Comparison of ENCODE assay signal across 12 mouse cellular contexts in genomic region chr19:28394826-28395583, GRCm38 (mm10).
DNase-seq lines count a peak whose midpoint lies in the region; ATAC-seq and TF ChIP-seq lines count a peak whose summit lies in the region.
"Had no signal": no experiment of that assay in that cellular context is flagged by ENCODE, and none has a peak within 500 bp of the region (broad histone marks: within the 10 kb centered on the region; RNA-seq: fewer than 3 reads in every experiment).

No protein-coding gene starts in this region.

- TF ChIP-seq CTCF in hindbrain, postnatal 0 days (IDR thresholded peaks at IDR 0.05; ENCODE audit: low read depth) = no peak

- H3K36me3 ChIP-seq in heart, embryonic 16.5 days (ENCODE audit: control insufficient read depth, insufficient read depth) = no peaks in the 10 kb centered on the region
- no peaks in the 10 kb centered on the region for H3K36me3 ChIP-seq in forebrain, embryonic 11.5 days (ENCODE audit: control insufficient read depth, insufficient read depth, low read length)
- H3K36me3 ChIP-seq in hindbrain, postnatal 0 days (ENCODE audit: insufficient read depth, low read length) = no peaks in the 10 kb centered on the region
- H3K36me3 ChIP-seq in midbrain, embryonic 15.5 days (replicated peaks) = no peaks in the 10 kb centered on the region

- DNase-seq in heart, adult 8-10 months (ENCODE audit: low spot score) = no peak
- DNase-seq in forebrain, embryonic 11.5 days (ENCODE audit: low spot score) = no peak
- DNase-seq in hindbrain, postnatal 0 days (ENCODE audit: low spot score) = peak; percentile 36
- DNase-seq in left cerebral cortex, postnatal 36 days (ENCODE audit: low spot score in 2 of 2) = no peak
- DNase-seq in urinary bladder, postnatal 36 days (ENCODE audit: low spot score in 2 of 2) = no peak
- DNase-seq in cerebellum, postnatal 36 days = no peak
- DNase-seq: heart, postnatal 4 days; liver, postnatal 0 days; right cerebral cortex, postnatal 25 days; thymus, adult 2 months had no signal

- intact Hi-C loops in left cerebral cortex, postnatal 36 days (cut with DNase I) = loop anchor here (10.0 kb wide), 2 partner anchors 230 to 330 kb away; no protein-coding TSS in a partner anchor

- H3K9ac ChIP-seq in heart, embryonic 16.5 days (ENCODE audit: low read length) = no peak overlapping the region
- H3K9ac ChIP-seq in forebrain, embryonic 11.5 days (ENCODE audit: low read length) = no peak overlapping the region
- H3K9ac ChIP-seq in hindbrain, postnatal 0 days (replicated peaks; ENCODE audit: low read length) = no peak overlapping the region
- 0 out of 2 replicates have a peak overlapping the region, but pooled peaks have one; percentile 6 for H3K9ac ChIP-seq in midbrain, embryonic 15.5 days
- H3K9ac ChIP-seq: liver, postnatal 0 days had no signal

- H3K4me1 ChIP-seq in heart, embryonic 16.5 days (ENCODE audit: control insufficient read depth, insufficient read depth, low read length) = no peaks in the 10 kb centered on the region
- peaks cover 3% of the 10 kb centered on the region; the same call in 1 of the 2 replicates for H3K4me1 ChIP-seq in forebrain, embryonic 11.5 days (replicated peaks; ENCODE audit: control insufficient read depth, insufficient read depth, low read length)
- peaks cover 8% of the 10 kb centered on the region; the same call in 1 of the 2 replicates for H3K4me1 ChIP-seq in hindbrain, postnatal 0 days (ENCODE audit: insufficient read depth, low read length)
- H3K4me1 ChIP-seq in midbrain, embryonic 15.5 days = peaks cover 12% of the 10 kb centered on the region

- H3K27ac ChIP-seq in heart, embryonic 16.5 days (ENCODE audit: low read length) = no peak overlapping the region
- H3K27ac ChIP-seq in forebrain, embryonic 11.5 days (ENCODE audit: low read depth, low read length) = no peak overlapping the region
- no peak overlapping the region for H3K27ac ChIP-seq in hindbrain, postnatal 0 days
- no peak overlapping the region for H3K27ac ChIP-seq in midbrain, embryonic 15.5 days

- WGBS in heart, embryonic 16.5 days = 55% methylated on average over 12 of the region's 12 CpGs
- WGBS in forebrain, embryonic 11.5 days = 26% methylated on average over 12 of the region's 12 CpGs
- 20% methylated on average over 12 of the region's 12 CpGs for WGBS in hindbrain, postnatal 0 days
- WGBS in midbrain, embryonic 15.5 days = 17% methylated on average over 12 of the region's 12 CpGs

- no peaks in the 10 kb centered on the region for H3K27me3 ChIP-seq in heart, embryonic 16.5 days (ENCODE audit: control insufficient read depth, insufficient read depth, low read length)
- H3K27me3 ChIP-seq in forebrain, embryonic 11.5 days (ENCODE audit: control insufficient read depth, insufficient read depth, low read length) = no peaks in the 10 kb centered on the region
- H3K27me3 ChIP-seq in hindbrain, postnatal 0 days (ENCODE audit: insufficient read depth, low read length) = no peaks in the 10 kb centered on the region
- no peaks in the 10 kb centered on the region for H3K27me3 ChIP-seq in midbrain, embryonic 15.5 days (replicated peaks)

- H3K9me3 ChIP-seq in heart, embryonic 16.5 days (replicated peaks; ENCODE audit: control insufficient read depth, low read length) = no peaks in the 10 kb centered on the region
- no peaks in the 10 kb centered on the region for H3K9me3 ChIP-seq in forebrain, embryonic 11.5 days (ENCODE audit: control insufficient read depth, low read length)
- no peaks in the 10 kb centered on the region for H3K9me3 ChIP-seq in hindbrain, postnatal 0 days (ENCODE audit: low read length)
- no peaks in the 10 kb centered on the region for H3K9me3 ChIP-seq in midbrain, embryonic 15.5 days

- H3K4me2 ChIP-seq in heart, embryonic 16.5 days (ENCODE audit: low read depth, low read length) = peak overlapping the region; percentile 25; the same call in 1 of the 2 replicates
- no peak overlapping the region for H3K4me2 ChIP-seq in forebrain, embryonic 11.5 days (ENCODE audit: low read depth, low read length, severe bottlenecking)
- 0 out of 2 replicates have a peak overlapping the region, but pooled peaks have one; percentile 3 for H3K4me2 ChIP-seq in hindbrain, postnatal 0 days (ENCODE audit: low read depth, low read length)
- peak overlapping the region; percentile 15; the same call in 1 of the 2 replicates for H3K4me2 ChIP-seq in midbrain, embryonic 15.5 days

- 0 out of 2 replicates have a peak, but pooled peaks have one; percentile 10 for ATAC-seq in heart, embryonic 16.5 days (replicated peaks; ENCODE audit: extremely low read depth, insufficient read depth, low FRiP score)
- peak; percentile 71 for ATAC-seq in forebrain, embryonic 11.5 days (replicated peaks; ENCODE audit: low FRiP score)
- 0 out of 2 replicates have a peak, but pooled peaks have one; percentile 29 for ATAC-seq in hindbrain, postnatal 0 days
- peak; percentile 54; the same call in 1 of the 2 replicates for ATAC-seq in midbrain, embryonic 15.5 days (replicated peaks)
- ATAC-seq: liver, postnatal 0 days had no signal

- H3K4me3 ChIP-seq in heart, embryonic 16.5 days (ENCODE audit: low read length) = no peak overlapping the region
- H3K4me3 ChIP-seq in forebrain, embryonic 11.5 days (ENCODE audit: low read depth, low read length) = no peak overlapping the region
- H3K4me3 ChIP-seq in hindbrain, postnatal 0 days (ENCODE audit: low read length) = no peak overlapping the region
- no peak overlapping the region for H3K4me3 ChIP-seq in midbrain, embryonic 15.5 days

Comparison
In these comparisons a context has a peak if more than half of its experiments do, and no peak if none do; other contexts are left out.
1. ATAC-seq: peak in every context shown above with its lines; median percentile 71 in forebrain, embryonic 11.5 days; 54 in midbrain, embryonic 15.5 days; 29 in hindbrain, postnatal 0 days; 10 in heart, embryonic 16.5 days.